Mouse (Mus musculus) left cerebral cortex, postnatal 4 days (tissue): ENCODE measurements around the gene Slc16a9. TPM values are rescaled to one million over a fixed set of nuclear protein-coding genes. Genes with fewer than 3 reads are reported as not detected.
A peak's percentile ranks its signal among the peaks of the same experiment; 100 is the strongest.
"Not testable (repeated sequence)": the region's sequence is repeated elsewhere in the genome, so short reads cannot be mapped to it uniquely, and the experiment has no call there.

Source experiments
- DNase-seq: peaks from one replicate; pipeline ENCODE4 v3.0.0-alpha.2; 2022
- intact Hi-C: fragments of 180-260 bp; cut with DNase I; formaldehyde crosslinking; loops from one replicate; pipeline ENCODE4 v1.15.1; 2025
- total RNA-seq, 2 experiments: library from RNA; stranded (reverse); gene quantifications; 2 replicates each; pipeline ENCODE4 v1.2.3; 2021

The Slc16a9 gene
- 1 to 10 TPM; 3.7 to 4.7 TPM for total RNA-seq

- DNase-seq: peak; percentile 71
- intact Hi-C loops: no loop called here
These were observed at the start of gene Slc16a9 for GRCm38 (mm10) chr10:70244921-70245558. Slc16a9 (plus strand) TSS chr10:70245100.

- intact Hi-C loops: no loop called here
These were observed 49.6 kb upstream of the Slc16a9 start for GRCm38 (mm10) chr10:70195279-70195678.

DNA sequence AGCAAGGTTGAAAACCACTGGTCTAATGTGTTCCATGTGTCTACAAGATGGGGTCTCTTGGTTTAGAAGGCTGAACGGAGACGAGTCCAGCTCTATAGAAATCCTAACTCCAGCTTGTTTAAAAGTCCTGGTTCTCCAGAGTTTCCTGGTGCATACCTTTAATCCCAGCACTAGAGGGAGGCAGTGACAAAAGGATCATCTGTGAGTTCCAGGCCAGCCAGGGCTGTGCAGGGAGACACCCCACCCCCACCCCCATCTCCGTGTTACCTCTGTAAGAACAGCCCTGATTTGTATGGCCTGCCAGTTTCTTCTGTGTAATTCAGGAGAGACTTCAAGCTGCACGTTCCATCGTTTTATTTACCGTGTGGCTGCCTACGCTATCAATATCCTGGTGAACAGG is 49.1 kb upstream of the Slc16a9 start:
- intact Hi-C loops: no loop called here
- peak; percentile 16 for DNase-seq

More at GRCm38 (mm10) chr10:70195279-70195678, 49.6 kb upstream of the Slc16a9 start:
- DNase-seq: no peak

DNA sequence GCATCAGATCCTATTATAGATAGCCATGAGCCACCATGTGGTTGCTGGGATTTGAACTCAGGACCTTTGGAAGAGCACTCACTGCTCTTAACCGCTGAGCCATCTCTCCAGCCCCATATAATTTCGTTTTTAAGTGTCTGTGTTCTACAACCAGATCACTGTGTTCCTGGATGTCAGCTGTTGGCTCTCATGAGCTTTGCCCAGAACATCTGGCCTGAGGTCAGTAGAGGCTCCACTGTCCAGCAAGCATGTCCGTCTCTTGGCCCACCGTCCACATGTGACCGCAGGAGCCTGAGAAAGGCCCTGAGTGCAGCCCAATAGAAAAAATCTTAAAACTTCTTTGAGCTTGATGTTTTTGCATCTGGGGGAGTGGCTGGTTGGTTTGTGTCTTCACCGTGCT is 48.2 kb upstream of the Slc16a9 start:
- intact Hi-C loops: no loop called here
- DNase-seq: no peak

GRCm38 (mm10) chr10:70197601-70198000 is 47.3 kb upstream of the Slc16a9 start:
- intact Hi-C loops: no loop called here
- DNase-seq: no peak

DNA sequence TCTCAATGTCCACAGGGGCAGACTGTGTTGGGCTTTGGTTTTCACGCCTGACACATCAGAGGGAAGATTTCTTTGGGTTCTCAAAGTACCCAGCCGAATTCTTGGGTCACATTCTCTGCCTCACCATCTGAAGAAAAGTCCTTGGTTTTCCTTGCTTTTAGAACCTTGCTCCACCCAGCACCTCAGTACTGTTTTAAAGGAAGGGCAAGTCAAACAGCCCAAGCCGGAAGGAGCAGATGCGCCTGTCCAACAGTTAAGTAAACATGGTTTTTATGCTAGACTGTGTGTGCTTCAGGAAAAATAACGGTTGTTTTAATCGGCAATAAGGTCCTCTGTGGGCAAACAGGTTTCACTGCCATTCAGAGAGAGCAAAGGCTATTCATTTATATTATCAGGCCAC is 46.9 kb upstream of the Slc16a9 start:
- intact Hi-C loops: no loop called here
- no peak for DNase-seq

DNA sequence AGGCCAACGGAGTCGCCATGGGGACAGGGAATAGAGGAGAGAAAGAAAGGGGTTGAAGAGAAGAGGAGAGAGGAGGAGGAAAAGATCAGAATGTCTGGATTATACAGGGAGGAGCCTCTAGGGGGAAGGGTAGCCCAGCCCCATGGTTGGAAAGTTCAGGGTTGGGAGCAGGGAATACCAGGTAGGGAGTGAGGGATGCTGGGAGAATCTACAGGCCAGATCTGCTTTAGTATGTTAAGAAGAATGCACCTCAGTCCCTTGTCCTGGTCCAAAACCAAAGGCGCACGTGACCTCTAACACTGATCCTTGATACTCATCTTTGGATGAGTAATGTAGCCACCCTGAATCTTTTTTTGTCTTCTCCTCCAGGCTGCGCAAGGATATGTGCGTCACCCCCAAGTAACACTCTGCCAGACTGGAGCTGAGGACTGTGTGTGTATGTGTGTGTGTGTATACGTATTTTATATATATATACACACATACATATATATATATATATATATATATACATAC is 45.9 kb upstream of the Slc16a9 start:
- intact Hi-C loops: no loop called here
- no peak for DNase-seq

DNA sequence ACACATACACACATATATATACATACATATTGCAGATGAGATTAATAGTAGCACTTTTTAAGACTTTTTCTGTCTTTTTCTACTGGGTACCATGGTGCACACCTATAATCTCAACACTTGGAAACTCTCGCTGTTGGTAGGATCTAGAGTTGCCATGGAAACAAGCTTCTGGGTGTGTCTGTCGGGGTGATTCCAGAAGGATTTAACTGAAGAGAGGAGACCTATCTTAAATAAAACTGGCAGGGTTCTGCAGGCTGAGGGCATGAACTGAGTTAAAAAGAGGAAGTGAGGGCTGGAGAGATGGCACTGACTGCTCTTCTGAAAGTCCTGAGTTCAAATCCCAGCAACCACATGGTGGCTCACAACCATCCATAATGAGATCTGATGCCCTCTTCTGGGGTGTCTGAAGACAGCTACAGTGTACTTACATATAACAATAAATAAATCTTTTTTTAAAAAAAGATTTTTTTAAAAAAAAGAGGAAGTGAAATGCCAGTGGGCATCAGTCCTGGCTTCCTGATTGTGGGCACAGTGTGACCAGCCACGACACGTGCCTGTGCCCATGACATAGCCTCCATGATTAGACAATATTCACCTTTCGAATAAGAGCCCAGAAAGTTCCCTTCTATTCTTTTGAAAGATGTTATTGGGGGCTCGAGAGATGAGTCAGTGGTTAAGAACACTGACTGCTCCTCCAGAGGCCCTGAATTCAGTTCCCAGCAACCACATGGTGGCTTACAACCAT is 45.3 kb upstream of the Slc16a9 start:
- no peak for DNase-seq
- intact Hi-C loops: no loop called here

DNA sequence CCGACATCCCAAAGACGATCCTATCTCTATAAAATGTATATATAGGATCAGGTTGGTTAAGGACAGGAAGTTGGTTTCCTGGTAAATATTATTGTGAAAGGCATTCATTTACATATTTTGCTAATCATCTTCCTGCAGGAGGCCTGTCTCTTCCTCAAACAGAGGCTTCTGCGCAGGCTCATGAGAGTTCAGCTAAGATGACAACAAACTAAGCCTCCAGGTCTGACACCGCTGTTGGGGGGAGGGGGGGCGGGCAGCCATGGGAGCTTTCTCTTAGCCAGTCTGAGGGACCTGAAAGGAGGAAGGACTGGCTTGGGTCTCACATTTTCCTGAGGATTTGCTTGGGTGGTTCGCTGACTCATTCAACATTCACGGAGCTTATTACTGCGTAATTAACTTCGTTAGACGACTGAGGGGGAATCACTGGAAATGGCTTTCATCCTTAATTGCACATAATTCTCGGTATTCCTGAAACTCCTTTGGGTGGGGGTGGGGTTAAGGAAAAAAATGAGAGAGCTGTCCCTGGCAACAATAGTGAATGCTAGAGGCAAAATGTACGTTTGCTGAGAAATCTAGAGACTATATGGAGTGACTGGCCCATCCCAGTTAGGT is 43.9 kb upstream of the Slc16a9 start:
- intact Hi-C loops: no loop called here

DNA sequence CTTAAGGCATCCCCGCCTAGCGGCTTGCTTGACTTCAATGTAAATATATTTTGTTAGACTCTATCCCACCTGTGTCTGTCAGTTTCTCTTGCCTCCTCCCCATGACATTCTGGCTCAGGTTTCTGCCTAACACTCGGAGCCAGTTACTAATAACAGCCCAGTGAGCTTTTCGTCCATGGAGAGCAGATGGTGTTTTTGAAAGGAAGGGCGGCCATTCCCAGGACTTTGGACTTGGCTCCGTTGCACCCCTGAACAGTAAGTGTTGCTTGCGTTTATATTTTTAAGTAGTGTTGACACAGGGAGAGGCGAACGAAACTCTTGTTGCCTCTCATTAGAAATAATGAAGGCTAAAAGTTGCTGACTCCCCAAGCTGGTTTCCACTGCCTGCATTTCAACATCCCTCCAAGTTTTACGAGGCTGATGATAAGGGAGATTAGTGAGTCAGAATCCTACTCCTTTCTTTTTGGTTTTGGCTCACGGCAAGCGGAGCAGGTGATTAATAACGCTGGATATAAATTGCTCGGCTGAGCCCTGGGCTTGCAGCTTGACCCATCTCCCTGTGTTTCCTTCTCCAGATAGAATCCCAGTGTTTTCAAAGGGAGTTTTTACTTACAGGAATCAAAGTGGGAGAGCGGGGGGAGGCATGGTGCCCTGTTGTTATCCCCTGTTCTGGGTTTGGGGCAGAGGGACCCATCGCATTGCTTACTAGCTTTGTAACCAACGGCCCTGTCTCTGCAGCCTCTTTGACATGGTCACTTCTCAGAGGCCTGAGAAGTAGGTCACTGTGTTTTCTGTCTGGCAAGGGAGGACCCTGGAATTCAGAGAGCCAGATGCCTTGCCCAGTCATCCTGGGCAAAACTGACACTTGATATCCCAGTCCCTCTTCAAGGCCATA is 40.1 kb upstream of the Slc16a9 start, which contains the start of gene Mrln:
Gene Mrln, plus strand, starts transcription at position 160 of the 895 bp plus-strand sequence.
- intact Hi-C loops: no loop called here
- DNase-seq: peak; percentile 39

More for the DNA sequence above, 43.9 kb upstream of the Slc16a9 start:
- no peak for DNase-seq

DNA sequence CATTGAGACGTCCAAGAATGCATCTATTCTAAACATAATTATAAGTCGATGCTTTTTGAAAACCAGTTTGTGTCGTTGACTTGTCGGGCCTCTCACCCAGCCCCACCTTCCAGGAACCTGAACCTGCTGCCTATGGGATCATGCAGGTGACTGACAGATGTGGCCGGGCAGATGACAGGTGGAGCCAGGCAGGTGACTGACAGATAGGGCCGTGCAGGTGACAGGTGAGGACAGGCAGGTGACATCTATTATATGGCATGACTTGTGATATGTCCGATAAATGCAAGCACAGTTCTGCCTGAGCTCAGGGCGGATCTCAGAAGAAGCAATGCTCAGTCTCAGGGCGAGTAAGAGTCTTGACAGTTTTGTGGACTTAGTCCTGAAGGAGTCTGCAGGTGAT is 33.6 kb upstream of the Slc16a9 start:
- intact Hi-C loops: no loop called here
- no peak for DNase-seq

GRCm38 (mm10) chr10:70220971-70221370 is 23.9 kb upstream of the Slc16a9 start:
- DNase-seq: no peak
- intact Hi-C loops: no loop called here

DNA sequence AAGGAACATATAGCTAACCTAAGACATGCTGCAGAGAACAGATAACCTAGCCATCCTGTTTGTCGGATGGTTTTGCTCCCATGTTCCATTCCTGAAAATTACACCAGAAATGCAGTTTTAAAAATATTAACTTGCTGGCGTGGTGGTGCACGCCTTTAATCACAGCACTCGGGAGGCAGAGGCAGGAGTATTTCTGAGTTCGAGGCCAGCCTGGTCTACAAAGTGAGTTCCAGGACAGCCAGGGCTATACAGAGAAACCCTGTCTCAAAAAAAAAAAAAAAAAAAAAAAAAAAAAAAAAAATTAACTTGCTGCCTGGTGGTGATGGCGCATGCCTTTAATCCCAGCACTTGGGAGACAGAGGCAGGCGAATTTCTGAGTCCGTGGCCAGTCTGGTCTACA is 22.7 kb upstream of the Slc16a9 start:
- intact Hi-C loops, DNase-seq: not testable (repeated sequence)

DNA sequence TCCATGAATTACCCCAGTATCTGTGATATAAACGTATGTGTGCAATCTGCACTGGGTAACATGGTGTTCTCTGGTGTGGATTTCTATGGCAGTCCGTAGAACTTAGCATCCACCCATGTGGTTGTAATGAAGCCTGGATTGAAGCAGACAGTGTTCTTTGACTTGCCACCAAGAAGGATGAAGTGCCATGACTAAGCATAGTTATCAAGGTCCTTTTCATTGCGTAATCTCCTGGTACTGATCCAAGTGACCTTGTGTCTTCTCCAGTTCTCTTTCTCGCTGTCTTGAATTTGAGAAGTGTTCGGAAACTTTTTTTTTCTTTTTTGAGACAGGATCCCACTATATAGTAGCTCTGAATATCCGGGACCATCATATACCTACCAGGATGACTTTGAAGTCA is 20.3 kb upstream of the Slc16a9 start:
- no peak for DNase-seq
- intact Hi-C loops: no loop called here

DNA sequence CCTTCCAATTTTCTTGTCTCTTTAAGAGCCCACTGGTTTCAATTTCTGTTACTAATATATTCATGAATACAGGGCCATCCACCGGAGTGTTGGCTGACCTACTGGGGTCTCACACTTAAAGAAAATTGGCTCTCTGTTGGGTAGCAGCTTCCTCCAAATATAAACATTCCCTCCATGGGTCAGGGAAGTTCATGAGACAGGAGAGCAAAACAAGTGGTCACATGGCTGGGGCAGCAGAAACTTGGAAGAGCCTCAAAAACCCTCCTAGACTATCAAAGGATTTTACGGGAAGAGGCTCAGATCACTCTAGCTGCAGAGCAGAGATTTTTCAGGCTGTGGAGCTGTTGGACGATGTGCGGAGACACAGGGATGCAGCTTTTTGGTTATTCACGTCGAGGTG is 19.1 kb upstream of the Slc16a9 start:
- intact Hi-C loops: no loop called here
- no peak for DNase-seq

DNA sequence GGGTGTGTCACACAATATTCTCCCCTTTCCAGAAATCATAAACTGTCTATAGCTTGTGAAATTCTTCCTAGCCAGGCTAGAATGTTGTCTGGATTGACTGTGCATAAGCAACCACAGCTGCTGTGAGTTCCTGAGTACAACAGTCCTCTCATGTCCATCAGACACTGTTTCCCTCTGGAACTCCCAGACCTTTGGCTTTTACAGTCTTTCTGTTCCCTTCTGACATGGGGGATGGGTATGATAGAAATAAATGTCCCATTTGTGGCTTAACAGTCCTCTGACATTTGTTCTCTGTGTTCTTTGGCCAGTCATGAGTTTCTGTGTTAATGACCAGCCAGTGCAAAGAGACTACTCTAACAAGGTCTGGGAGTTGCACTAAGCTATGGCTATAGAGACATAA is 18.3 kb upstream of the Slc16a9 start:
- DNase-seq: no peak
- intact Hi-C loops: no loop called here

DNA sequence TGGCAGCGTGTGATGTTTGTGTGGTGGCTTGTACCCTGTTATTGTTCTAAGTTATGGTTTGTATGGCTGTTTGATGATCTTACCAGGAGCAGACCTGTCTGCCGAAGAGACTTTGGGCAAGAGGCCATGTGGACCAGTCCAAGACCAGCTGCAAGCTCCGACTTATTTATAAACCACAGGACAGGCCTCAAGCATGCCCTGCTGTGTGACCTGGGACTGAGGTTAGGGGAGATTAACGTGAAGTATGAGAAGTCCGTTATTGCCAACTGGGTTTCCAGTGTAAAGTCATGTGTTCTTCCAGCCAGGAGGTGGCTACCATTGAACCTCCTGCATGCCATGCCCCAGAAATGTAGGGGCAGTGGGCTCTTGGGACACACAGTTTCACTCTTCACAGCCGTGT is 14.5 kb upstream of the Slc16a9 start:
- intact Hi-C loops: no loop called here
- DNase-seq: no peak

GRCm38 (mm10) chr10:70237936-70238335 is 7.0 kb upstream of the Slc16a9 start:
- intact Hi-C loops: no loop called here
- DNase-seq: no peak

DNA sequence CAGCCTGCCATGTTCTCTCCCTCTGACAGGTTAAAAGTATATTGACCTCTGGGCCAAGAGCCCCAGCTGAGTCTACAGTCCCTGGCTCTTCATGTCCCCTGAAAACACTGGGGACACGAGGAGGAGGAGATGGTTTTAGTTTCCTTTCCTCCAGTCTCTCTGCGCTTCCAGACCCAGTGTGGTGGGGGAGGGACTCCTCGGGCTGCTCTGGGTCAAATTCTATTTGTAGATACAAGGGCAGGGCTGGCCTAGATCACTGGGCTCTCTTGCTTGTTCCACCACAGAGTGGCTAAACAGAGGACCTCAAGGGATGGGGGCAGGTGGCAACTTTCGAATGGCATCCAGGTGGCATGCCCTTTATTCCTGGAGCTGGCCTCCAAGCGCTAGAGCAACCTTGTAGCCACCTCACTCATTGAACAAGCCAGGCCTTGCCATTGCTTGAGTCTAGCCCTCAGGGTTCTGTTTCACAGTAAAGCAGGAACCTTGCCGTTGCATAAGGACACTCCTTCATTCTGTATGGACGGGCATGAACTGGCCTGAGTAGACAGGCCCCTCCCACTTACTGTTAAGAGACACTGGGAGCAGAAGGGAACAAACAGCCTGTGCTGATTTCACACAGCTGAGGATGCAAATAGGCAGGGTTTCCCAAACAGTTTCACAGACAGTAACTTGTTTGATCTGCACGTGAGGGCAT is 2.0 kb upstream of the Slc16a9 start:
- intact Hi-C loops: no loop called here

GRCm38 (mm10) chr10:70245559-70245945 is 652 bp downstream of the Slc16a9 start:
- peak; percentile 7 for DNase-seq
- intact Hi-C loops: no loop called here

More for the DNA sequence above, 2.0 kb upstream of the Slc16a9 start:
- no peak for DNase-seq
